Mouse (Mus musculus) urinary bladder, postnatal 4 days (tissue): Measurements from ENCODE around the gene Gm3376.
"Not testable (repeated sequence)": the region's sequence is repeated elsewhere in the genome, so short reads cannot be mapped to it uniquely, and the experiment has no call there.

Source experiments
- DNase-seq, 2 experiments: peaks; one replicate each; pipeline ENCODE4 v3.0.0; 2021 to 2022; ENCODE audit warnings: low spot score in 2 of 2

The Gm3376 gene

GRCm38 (mm10) chrY:3771373-3771772, at the start of gene Gm3376:
Gm3376 (plus strand) TSS chrY:3771673.
- not testable (repeated sequence) for DNase-seq
